Mouse (Mus musculus): ENCODE results near the gene Carmil3.

GRCm38 (mm10) chr14:55509540-55509939 lies 19.1 kb downstream of the Carmil3 start:
- TF ChIP-seq CTCF (IDR thresholded peaks at IDR 0.05; ENCODE audit: low read depth, low read length), result no peak
- no peak for TF ChIP-seq EP300 (IDR thresholded peaks at IDR 0.05; ENCODE audit: insufficient read depth, low read depth, low read length)
- no peak for TF ChIP-seq POLR2A (IDR thresholded peaks at IDR 0.05; ENCODE audit: insufficient read depth, low read length)

Measured in ES-Bruce4 (cell line).